Mouse (Mus musculus) embryonic facial prominence, embryonic 10.5 days (tissue): ENCODE results near the gene Sept8. TPM values are rescaled to one million over a fixed set of nuclear protein-coding genes. Genes with fewer than 3 reads are reported as not detected.

Experiments used
- DNase-seq: peaks from one replicate; pipeline ENCODE4 v3.0.0-alpha.2; 2017; ENCODE audit warnings: low spot score
- H3K27ac ChIP-seq: fragments of 300-500 bp; sonication (generic); replicated peaks from 2 replicates; pipeline ENCODE4 v1.5.1; 2016; ENCODE audit warnings: mild to moderate bottlenecking
- H3K27me3 ChIP-seq: fragments of 300-500 bp; sonication (generic); replicated peaks from 2 replicates; pipeline ENCODE4 v1.6.1; 2016; ENCODE audit warnings: low read depth, mild to moderate bottlenecking; ENCODE audit not compliant: poor library complexity, severe bottlenecking
- H3K36me3 ChIP-seq: fragments of 300-500 bp; sonication (generic); replicated peaks from 2 replicates; pipeline ENCODE4 v1.6.1; 2016; ENCODE audit warnings: mild to moderate bottlenecking, moderate library complexity
- H3K4me1 ChIP-seq: fragments of 300-500 bp; sonication (generic); 2 replicates; pipeline ENCODE4 v1.6.1; 2016
- H3K4me3 ChIP-seq: fragments of 300-500 bp; sonication (generic); 2 replicates; pipeline ENCODE4 v1.5.1; 2016; ENCODE audit warnings: mild to moderate bottlenecking, moderate library complexity
- H3K9me3 ChIP-seq: fragments of 300-500 bp; sonication (generic); 2 replicates; pipeline ENCODE4 v1.6.1; 2016; ENCODE audit warnings: mild to moderate bottlenecking
- WGBS: fragments of 180-500 bp; shearing (Covaris S2); methylation state at CpG from one replicate; pipeline ENCODE4 v1.1.7; 2016; 5-methylcytosine and 5-hydroxymethylcytosine counted together
- polyA plus RNA-seq: library from polyadenylated mRNA; unstranded; fragments of >200 nt; fragmentation: Nextera tagmentation; extraction: Ambion mirVana; gene quantifications from 2 replicates; pipeline ENCODE4 v1.2.1, GENCODE M21; 2016

Sept8 gene
- polyA plus RNA-seq, 1 experiment from 2014 or later = 19.0 TPM

DNA sequence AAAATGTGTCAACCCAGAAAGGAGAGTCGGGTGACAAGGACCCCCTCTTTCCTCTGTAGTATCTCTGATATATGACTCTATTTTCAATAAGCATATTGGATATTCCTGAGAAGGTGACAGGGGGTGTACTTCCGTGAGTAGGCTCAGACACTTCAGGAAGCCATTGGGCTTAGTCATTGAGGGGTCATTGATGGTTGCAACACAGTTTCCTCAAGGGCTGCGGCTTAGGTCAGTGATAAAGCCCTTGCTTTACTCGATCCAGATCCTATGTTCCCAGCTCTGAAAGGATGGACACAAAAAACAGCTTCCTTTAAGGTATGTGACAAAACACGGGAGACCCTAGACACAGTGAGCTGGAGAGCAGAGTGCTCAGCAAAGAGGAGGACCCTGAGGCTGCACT, 15.3 kb upstream of the Sept8 start:
- H3K4me1 ChIP-seq = peaks cover 33% of the 10 kb centered on the region
- DNase-seq = no peak
- peaks cover 23% of the 10 kb centered on the region for H3K27me3 ChIP-seq
- H3K9me3 ChIP-seq = no peaks in the 10 kb centered on the region
- no peak overlapping the region for H3K27ac ChIP-seq
- WGBS = 88% methylated on average over 5 of the region's 5 CpGs
- H3K36me3 ChIP-seq = no peaks in the 10 kb centered on the region
- H3K4me3 ChIP-seq = no peak overlapping the region

DNA sequence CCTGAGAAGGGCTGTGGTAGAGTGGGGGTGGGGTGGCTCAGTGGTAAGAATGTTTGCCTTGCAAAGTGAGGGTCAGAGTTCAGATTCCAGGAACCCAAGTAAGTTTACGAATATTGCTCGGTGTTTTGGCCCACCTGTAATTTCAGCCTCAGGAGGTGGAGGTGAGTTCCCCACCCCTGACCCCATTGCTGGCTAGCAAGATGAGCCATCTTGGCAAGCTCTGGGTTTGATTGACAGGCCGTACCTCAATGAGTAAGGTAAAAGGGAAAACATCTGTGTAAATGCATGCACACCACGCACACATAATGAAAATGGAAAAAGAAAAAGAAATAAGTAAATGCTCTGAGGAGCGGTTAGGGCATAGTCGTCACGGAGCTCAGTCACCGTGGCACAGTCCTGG, 14.7 kb upstream of the Sept8 start:
- Histone ChIP-seq H3K4me3 (no peak overlapping the region), H3K27me3 (peaks cover 17% of the 10 kb centered on the region), H3K27ac (no peak overlapping the region), H3K9me3 (no peaks in the 10 kb centered on the region), H3K36me3 (no peaks in the 10 kb centered on the region), H3K4me1 (peaks cover 33% of the 10 kb centered on the region)
- 79% methylated on average over 8 of the region's 8 CpGs for WGBS
- no peak for DNase-seq

DNA sequence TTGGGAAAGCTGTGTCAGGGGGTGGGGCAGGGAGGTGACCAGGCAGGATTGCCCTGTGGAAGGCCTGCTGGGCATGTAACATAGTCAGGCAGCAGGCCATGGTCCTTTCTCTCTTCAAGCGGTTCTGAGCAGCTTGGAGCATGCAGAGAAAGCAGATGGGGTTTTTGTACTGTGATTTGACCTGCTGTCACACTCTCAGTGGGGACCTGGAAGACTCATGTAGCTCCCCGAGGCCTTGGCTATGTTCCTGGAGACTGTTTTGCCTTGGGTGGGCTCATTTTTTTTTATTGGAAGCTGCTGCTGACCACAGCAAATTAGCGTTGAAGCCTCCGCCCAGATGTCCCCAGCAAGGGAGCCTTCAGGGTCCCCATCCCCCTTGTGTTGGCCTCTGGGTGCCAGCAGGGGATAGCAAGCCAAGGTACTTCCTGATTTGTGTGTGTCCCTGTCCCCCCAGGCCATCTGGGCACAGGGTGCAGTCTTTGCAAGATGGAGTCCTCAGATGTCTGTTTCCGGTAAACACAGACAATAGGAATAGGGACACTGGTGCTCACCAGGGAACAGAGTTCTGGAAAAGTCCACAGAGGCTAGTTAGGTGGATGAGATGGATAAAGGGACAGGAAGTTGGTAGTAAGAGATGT, 13.9 kb upstream of the Sept8 start:
- Histone ChIP-seq H3K9me3 (no peaks in the 10 kb centered on the region), H3K4me3 (no peak overlapping the region), H3K36me3 (no peaks in the 10 kb centered on the region), H3K4me1 (peaks cover 32% of the 10 kb centered on the region), H3K27ac (no peak overlapping the region), H3K27me3 (peaks cover 9% of the 10 kb centered on the region)
- no peak for DNase-seq
- 59% methylated on average over 5 of the region's 5 CpGs for WGBS

DNA sequence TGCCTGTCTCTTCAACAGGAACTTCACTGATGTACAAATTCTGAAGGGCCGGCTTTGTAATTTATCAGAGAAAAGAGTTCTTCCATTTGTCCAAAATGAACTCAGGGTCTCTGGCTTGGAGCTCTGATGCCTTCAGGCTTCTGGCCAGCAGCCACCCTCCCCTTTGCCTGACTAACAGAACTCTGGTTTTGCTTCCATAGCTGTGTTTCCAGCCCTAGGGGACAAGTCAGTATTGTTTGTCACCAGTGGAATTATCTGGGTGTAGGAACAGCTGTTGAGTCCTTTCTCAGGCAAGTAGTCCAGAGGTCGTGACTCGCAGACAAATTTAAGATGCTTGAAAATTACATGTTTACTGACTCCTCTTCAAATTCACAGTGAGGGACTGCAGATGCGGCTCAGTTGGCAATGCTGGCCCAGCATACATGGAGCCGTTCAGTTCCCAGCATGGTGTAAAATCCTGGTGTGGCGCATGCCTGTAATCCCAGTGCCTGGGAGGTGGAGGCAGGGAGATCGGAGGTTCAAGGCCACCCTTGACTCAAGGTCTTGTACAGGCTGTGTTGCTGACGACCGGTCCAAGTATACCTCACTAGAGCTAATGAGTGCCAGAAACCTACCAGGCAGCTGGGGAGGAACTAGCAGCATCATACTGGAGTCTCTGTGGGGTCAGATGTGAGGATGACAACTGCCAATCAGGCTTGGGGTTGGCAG, 11.8 kb upstream of the Sept8 start:
- 87% methylated on average over 9 of the region's 9 CpGs for WGBS
- no peak overlapping the region for H3K27ac ChIP-seq
- H3K36me3 ChIP-seq = no peaks in the 10 kb centered on the region
- peaks cover 20% of the 10 kb centered on the region; the same call in 1 of the 2 replicates for H3K4me1 ChIP-seq
- peaks cover 6% of the 10 kb centered on the region; the same call in 1 of the 2 replicates for H3K27me3 ChIP-seq
- no peak overlapping the region for H3K4me3 ChIP-seq
- no peak for DNase-seq
- H3K9me3 ChIP-seq = no peaks in the 10 kb centered on the region

DNA sequence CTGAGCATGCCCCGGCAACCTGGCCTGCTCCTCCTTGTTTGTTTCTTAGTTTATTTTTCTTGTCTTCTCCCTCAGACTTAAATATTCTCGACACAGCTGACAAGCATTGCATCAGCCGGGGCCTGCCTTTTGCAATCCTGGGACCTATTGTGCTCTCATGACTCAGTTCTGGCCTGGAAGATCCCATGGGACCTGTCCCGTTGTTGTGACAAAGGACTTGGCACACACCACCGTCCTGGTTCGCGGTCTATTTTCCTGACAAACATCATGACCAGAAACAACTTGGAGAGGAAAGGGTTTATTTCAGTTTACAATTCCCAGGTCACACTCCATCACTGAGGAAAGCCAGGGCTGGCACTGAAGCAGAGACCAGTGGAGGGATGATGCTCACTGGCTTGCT, 10.9 kb upstream of the Sept8 start:
- no peak overlapping the region for H3K4me3 ChIP-seq
- no peak for DNase-seq
- peaks cover 6% of the 10 kb centered on the region; the same call in 1 of the 2 replicates for H3K27me3 ChIP-seq
- no peaks in the 10 kb centered on the region for H3K9me3 ChIP-seq
- H3K36me3 ChIP-seq = no peaks in the 10 kb centered on the region
- WGBS = 78% methylated on average over 7 of the region's 7 CpGs
- no peak overlapping the region for H3K27ac ChIP-seq
- H3K4me1 ChIP-seq = peaks cover 20% of the 10 kb centered on the region; the same call in 1 of the 2 replicates

DNA sequence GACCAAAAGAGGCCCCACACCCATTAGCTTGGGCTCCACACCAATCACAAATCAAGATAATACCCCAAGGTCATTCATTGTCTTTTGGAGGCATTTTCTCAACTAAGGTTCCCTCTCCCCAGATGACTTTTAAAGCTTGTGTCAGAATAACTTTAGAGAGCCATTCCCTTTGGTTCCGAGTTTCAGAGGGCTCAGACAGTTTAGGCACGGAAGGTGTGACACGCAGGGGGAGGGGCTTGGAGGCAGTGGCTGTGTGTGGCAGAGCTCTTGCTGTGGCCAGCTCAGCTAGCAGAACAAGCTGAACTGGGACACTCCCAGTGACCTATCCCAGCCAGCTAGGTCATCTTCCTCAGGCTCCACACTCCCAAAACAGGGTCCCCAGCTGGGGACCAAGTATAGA, 10.5 kb upstream of the Sept8 start:
- Histone ChIP-seq H3K36me3 (no peaks in the 10 kb centered on the region), H3K9me3 (no peaks in the 10 kb centered on the region), H3K4me3 (no peak overlapping the region), H3K27ac (no peak overlapping the region), H3K27me3 (peaks cover 6% of the 10 kb centered on the region; the same call in 1 of the 2 replicates), H3K4me1 (peaks cover 20% of the 10 kb centered on the region; the same call in 1 of the 2 replicates)
- DNase-seq = no peak
- WGBS = 61% methylated on average over 3 of the region's 3 CpGs

DNA sequence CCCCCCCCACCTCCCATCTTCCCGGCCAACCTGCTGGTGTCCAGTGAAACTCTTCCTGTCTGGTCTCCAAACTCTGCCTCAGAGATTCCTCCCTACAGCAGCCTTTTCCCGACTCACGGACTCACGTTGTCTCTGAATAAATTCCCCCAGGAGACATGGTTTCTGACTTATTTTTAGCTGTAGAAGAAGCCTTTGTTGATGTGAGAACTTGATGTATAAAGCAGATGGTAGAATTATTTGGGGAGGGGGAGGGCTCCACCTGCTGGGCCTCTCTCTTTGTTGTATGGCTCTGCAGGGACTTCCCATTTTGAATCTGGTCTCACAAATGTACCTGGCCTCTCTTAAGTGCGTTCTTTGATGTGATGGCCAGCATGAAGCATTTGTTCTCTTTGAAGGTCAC, 8.7 kb upstream of the Sept8 start:
- Histone ChIP-seq H3K4me1 (peaks cover 5% of the 10 kb centered on the region; the same call in 1 of the 2 replicates), H3K27me3 (peaks cover 6% of the 10 kb centered on the region; the same call in 1 of the 2 replicates), H3K27ac (no peak overlapping the region), H3K4me3 (no peak overlapping the region), H3K9me3 (no peaks in the 10 kb centered on the region), H3K36me3 (no peaks in the 10 kb centered on the region)
- DNase-seq = no peak
- WGBS = 63% methylated on average over 5 of the region's 5 CpGs

DNA sequence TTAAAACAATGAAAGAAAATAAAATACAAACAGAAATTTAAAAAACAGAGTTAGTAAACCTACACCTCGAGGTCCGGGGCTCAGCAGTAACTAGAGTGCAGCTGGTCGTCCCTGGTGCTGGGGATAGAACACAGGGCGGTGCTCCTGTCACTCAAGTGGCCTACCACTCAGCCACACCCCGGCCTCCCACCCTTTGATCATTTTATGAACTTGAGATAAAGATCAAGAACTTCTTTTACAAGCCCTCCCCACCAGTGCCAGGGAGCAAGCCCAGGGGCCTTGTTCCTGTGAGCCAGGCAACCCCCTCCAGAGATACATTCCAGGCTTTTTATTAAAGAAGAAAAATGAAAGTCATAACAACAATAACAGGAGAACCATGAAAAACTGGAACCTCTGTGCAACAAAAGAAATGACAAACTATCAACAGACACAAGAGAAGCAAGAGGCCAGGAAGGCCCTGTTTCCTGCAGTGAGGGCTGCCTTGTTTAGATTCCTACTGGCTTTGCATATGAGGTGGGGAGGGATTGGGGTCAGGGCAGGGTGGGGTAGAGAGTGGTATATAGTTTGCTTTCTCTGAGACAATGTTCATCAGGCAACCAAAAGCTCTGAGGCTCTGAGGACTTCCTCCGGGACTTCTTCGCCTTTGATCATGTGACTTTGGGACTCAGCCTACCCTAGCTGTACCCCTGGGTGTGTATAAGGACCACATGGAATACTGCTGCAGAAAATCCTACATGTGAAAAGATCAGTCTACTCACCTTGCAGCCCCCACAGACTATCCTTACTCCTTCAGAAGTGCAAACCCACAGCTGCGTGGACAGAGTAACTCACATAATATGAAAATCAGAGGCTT, 2.1 kb upstream of the Sept8 start:
- no peak overlapping the region for H3K4me3 ChIP-seq
- H3K4me1 ChIP-seq = peaks cover 43% of the 10 kb centered on the region
- no peaks in the 10 kb centered on the region for H3K36me3 ChIP-seq
- peaks cover 24% of the 10 kb centered on the region for H3K27me3 ChIP-seq
- no peaks in the 10 kb centered on the region for H3K9me3 ChIP-seq
- no peak for DNase-seq
- 74% methylated on average over 8 of the region's 8 CpGs for WGBS
- no peak overlapping the region for H3K27ac ChIP-seq

DNA sequence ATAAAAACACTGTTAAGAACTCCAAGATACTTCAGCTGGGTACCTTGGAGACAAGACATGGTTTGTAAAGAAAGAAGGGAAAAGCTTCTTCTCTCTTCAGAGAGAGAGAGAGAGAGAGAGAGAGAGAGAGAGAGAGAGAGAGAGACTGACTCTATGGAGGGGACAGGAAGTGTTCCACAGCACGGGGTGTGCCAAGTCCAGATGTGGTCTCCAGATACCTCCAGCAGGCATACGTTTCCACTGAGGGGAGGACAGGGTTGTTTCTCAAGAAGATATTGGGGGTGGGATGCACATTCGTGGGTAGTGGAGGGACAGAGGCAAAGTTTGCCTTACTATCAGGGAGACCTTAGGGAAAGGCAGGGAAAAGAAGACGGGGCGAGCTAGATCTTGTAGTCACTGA, 298 bp upstream of the Sept8 start:
- Histone ChIP-seq H3K4me3 (peak overlapping the region; percentile 92; the same call in 1 of the 2 replicates), H3K9me3 (no peaks in the 10 kb centered on the region), H3K27me3 (peaks cover 21% of the 10 kb centered on the region), H3K4me1 (peaks cover 55% of the 10 kb centered on the region), H3K27ac (no peak overlapping the region), H3K36me3 (no peaks in the 10 kb centered on the region)
- no peak for DNase-seq
- 46% methylated on average over 5 of the region's 5 CpGs for WGBS

DNA sequence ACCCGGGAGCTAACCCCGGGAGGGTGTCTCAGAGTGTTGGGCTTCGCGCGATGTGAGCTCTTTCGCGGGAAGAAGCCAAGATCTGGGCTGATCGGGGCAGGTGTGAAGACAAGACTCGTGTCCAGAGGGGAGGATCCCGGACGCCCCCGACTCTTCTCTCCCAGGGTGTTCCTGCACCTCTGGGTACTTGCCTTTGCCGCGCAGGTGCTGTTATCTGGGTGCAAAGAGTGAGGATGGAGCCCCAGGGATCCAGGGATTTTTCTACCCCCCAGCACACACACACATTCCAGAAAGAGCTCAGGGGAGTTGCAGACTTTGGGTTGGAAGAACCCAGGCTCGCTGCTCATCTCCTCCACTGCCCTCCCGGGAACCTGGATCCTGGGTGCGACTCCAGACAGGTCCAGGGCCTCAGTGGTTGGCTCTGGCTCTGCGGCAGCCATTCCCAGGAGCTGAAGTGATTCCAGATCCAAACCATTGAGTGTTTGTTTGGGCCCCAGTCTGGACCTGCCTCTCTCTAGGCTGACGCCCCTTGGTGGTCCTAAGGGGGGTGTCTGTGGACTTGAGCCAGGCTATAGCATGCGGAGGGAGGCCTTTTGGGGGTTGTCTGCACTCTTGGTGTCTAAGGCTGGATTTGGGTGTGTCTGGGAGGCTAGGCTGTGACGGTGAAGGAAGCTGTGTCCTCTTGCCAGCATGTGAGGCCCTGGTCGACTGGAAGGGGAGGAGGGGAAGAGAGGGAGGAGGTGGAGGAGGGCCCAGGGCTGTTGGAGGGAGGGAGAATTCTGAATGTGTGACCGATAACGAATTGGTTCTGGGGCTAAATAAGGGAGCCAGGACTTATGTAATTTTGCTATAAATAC, 1.3 kb downstream of the Sept8 start:
- peaks cover 71% of the 10 kb centered on the region for H3K4me1 ChIP-seq

DNA sequence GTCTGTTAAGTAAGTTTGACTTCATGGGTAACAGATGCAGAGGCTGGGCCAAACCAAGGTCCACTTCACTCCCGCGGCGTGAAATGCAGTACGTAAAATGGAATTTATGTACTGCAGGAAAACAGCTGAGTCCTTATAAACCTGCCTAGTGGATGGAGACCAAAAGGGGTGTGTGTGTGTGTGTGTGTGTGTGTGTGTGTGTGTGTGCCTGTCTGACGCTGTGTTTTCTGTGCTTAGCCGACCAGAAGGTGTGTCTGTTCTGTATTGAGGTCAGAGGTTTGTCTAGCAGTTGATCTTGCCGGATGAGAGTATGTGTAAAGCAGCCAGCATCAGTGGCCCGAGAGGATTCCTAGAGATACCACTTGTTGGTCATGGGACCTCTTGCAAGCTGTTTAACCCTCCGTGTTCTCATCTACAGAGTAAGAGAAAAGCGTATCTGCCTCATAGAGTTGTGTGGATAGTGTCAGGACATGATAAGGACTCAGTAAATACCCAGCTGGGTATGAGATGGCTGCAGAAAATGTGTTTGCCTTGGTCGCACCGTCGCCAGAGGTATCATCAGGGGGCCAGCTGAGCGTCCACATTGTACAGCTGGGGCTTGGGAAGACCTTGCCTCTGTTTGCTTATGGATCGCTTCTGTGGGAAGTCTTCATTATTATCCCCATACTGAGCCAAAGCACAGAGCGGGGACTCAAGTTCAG, 2.2 kb downstream of the Sept8 start:
- Histone ChIP-seq H3K27me3 (peaks cover 21% of the 10 kb centered on the region), H3K36me3 (no peaks in the 10 kb centered on the region), H3K27ac (no peak overlapping the region), H3K4me3 (peak overlapping the region; percentile 92), H3K4me1 (peaks cover 78% of the 10 kb centered on the region), H3K9me3 (no peaks in the 10 kb centered on the region)
- 62% methylated on average over 16 of the region's 16 CpGs for WGBS
- DNase-seq = no peak

More for the DNA sequence above, 1.3 kb downstream of the Sept8 start:
- peak overlapping the region; percentile 91 for H3K27ac ChIP-seq
- peaks cover 21% of the 10 kb centered on the region for H3K27me3 ChIP-seq
- WGBS = 2% methylated on average over 24 of the region's 24 CpGs
- H3K9me3 ChIP-seq = no peaks in the 10 kb centered on the region
- H3K36me3 ChIP-seq = no peaks in the 10 kb centered on the region
- peak; percentile 52 for DNase-seq
- peak overlapping the region; percentile 92 for H3K4me3 ChIP-seq
